Mouse (Mus musculus): ENCODE results near the gene Rnf213. TPM values are rescaled to one million over a fixed set of nuclear protein-coding genes. Genes with fewer than 3 reads are reported as not detected.

Rnf213 gene
- total RNA-seq, 2 experiments from 2014 or later: 2.9 TPM

DNA sequence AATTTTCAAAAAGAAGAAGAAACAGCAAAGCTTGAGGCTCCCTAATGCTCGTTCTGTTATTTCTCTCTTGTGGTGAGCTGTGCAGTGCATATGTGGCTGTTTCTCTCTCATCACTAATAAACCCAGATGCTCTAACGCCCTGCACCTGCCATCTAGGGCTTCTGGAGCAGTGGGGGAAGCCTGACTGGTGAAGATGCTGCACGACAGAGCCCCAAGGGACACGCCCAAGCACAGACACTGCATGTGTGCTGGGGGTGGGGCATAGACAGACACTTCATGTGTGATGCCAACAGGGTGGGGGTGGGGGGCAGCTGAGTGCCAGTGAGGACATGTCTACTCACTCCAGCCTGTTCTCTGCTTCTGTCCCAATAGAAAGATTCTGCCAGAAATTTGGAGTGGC is 41.4 kb downstream of the Rnf213 start:
- no peak for DNase-seq
- intact Hi-C loops (cut with DNase I): no loop called here

DNA sequence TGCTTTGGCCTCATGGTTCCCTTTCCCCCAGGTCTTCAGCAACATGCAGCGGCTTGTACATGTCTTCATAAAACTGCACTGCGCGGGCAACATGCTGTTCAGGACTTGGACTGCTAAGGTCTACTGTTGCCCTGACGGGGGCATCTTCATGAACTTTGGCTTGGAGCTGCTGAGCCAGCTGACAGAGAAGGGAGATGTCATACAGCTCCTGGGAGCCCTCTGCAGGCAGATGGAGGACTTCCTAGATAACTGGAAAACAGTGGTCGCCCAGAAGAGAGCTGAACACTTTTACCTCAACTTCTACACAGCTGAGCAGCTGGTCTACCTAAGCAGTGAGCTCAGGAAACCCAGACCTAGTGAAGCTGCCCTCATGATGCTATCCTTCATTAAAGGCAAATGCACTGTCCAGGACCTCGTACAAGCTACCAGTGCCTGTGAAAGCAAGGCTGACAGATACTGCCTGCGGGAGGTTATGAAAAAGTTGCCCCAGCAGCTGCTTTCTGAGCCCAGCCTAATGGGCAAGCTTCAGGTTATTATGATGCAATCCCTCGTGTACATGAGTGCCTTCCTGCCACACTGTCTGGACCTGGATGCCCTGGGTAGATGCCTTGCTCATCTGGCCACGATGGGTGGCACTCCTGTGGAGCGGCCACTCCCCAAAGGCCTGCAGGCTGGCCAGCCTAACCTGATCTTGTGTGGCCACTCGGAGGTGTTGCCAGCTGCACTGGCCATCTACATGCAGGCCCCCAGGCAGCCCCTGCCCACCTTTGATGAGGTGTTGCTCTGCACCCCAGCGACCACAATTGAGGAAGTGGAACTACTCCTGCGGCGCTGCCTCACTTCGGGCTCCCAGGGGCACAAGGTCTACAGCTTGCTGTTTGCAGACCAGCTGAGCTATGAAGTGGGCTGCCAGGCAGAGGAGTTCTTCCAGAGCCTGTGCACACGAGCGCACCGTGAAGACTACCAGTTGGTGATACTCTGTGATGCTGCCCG is 43.3 kb downstream of the Rnf213 start:
- intact Hi-C loops (cut with DNase I): no loop called here
- DNase-seq: peak; percentile 24

DNA sequence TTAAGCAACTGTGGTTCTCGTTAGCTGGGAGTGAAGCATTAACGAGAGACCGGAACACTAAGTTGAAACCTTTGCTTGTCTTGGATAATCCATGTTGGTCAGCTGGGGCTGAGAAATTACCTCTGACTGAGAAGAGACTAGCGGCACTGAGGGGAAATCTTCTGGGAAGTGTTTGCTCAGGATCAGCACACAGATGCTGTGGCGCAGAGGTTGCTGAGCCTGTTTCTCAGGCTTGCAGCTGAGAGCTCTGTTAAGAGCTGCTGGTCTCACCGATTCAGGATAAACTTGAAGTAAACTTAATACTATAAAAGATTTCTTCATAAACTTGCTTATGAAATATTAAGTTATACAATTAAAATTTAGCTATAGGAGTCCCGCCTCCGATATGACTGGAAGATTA is 45.9 kb downstream of the Rnf213 start:
- intact Hi-C loops (cut with DNase I): no loop called here
- DNase-seq: no peak

DNA sequence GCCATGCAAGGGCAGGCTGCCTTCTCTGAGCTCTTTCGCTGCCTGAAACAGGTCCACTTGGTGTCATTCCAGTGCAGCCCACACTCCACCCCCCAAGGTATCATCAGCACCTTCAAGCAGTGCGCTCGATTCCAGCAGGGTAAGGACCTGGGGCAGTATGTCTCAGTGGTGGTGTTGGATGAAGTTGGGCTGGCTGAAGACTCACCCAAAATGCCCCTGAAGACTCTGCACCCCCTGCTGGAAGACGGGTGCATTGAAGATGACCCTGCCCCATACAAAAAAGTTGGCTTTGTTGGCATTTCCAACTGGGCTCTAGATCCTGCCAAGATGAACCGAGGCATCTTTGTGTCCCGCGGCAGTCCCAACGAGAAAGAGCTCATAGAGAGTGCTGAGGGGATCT is 49.3 kb downstream of the Rnf213 start:
- no peak for DNase-seq
- intact Hi-C loops (cut with DNase I): loop anchor here (10.0 kb wide), 1 partner anchor 117 kb away; no protein-coding TSS in a partner anchor

DNA sequence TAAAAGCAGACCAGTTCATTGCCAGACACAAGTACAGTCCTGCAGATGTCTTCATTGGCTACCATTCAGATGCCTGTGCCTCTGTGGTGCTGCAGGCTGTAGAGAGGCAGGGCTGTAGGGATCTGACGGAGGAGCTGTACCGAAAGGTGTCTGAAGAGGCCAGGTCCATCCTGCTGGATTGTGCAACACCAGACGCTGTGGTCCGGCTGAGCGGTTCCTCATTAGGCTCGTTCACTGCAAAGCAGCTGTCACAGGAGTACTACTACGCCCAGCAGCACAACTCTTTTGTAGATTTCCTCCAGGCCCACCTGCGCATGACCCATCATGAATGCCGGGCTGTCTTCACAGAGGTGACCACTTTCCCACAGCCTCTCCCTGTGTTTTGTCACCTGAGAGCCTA is 50.5 kb downstream of the Rnf213 start:
- no peak for DNase-seq
- intact Hi-C loops (cut with DNase I): loop anchor here (10.0 kb wide), 1 partner anchor 119 kb away; no protein-coding TSS in a partner anchor

DNA sequence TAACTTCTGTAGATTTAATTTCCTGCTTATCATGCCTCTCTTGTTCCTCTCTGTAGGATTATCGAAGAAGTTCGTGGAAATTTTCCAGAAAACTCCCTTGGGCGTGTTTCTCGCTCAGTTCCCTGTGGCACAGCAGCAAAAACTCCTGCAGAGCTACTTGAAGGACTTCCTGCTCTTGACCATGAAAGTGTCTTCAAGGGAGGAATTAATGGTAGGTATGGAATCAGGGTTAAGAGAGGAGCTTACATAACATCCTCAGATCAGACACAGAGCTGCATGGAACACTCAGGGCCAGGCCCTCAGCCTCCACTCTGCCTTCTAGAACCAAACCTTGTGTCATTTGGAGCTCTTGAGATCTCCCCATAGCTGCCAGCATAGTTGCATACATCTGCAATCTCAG is 63.2 kb downstream of the Rnf213 start:
- DNase-seq: no peak
- intact Hi-C loops (cut with DNase I): no loop called here

DNA sequence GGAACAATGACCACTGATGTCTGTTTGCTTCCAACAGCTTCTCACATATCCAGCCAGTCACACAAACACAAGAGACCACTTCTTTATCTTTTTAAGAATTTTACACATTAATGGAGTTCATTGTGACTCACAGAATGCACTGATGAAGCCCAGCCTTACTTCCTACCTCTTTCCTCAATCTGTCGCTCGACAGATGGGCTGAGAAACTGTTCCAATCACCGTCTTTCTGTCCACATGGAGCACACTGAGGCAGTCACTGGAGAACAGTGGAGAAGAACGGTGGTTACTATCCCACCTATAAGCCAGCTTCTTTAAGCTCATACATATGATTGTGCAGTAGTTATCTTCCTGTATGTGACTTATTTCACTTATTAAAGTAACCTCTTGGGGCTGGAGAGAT is 85.0 kb downstream of the Rnf213 start:
- DNase-seq: no peak
- intact Hi-C loops (cut with DNase I): no loop called here

DNA sequence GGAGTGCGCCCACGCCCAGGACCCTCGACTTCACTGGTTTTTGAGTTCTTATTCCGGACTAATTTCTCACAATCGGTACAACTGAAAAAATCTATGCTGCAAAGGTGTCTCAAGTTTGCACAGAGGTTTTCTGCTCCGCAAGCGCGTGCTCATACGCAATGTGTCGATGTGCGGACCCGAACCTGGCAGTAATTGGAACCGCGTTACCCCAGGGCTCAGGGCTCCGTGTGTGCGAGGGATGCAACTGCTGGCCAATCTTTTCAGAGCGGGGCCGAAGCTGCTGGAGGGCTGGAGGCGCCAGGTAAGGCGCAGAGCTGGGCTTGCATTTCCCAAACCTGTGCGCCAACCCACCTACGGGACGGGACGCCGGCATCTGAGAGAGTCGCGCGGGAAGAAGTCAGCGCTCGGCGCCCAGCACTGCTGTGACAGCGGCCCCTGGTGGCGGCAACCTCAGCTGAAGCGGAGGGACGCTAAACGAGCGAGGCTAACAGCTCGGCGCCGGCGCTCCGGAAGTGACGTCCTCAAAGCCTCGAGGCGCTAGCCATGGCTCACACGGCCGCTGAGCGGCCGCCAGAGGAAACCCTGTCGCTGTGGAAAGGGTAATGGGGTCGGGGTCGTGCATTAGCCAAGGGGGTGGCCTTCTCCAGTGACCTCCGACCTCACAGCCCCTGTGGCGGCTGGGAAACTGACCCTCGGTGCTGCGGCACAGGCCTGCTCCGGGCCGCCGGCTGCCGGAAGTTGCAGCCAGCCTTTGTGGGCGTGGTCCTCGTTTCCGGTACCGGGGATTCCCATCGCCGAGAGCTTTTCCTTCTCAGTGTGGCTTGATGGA is 98.2 kb downstream of the Rnf213 start, which contains the start of gene Endov:
Endov (plus strand) TSS at position 487 of the 829 bp plus-strand sequence.
- intact Hi-C loops (cut with DNase I): no loop called here
- peak; percentile 99 for DNase-seq

DNA sequence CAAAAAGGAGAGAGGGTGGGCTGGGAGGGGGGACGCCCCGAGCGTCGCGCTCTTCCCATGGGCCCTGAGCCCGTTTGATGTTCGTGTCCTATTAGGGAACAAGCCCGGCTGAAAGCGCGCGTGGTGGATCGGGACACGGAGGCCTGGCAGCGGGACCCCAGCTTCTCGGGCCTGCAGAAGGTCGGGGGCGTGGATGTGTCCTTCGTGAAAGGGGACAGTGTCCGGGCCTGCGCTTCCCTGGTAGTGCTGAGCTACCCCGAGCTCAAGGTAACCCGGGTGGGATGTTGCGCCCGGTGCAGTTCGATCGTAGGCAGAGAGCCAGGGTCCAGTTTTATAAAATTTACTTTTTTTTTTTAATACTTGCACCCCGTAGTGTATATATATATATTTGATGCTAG is 98.8 kb downstream of the Rnf213 start:
- intact Hi-C loops (cut with DNase I): no loop called here
- DNase-seq: no peak

DNA sequence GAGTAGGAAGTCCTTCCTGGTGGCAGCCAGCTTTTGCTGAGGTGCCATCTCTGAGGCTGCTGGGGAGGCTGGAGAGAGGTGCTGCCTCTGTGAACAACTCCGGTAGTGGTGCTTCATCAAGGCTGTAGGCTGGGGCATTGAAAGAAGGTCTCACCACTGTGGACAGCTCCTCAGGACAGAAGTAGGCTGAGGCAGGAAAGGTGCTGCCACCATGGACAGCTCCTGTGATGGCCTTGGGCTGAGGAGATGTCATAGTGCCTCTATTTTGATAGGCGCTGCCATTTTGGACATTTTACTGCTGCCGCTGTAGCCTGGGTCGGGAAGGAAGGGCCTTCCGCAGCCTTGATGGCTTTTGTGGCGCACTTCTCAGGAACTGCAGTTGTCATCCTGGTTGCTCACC is 99.9 kb downstream of the Rnf213 start:
- intact Hi-C loops (cut with DNase I): no loop called here
- DNase-seq: no peak

DNA sequence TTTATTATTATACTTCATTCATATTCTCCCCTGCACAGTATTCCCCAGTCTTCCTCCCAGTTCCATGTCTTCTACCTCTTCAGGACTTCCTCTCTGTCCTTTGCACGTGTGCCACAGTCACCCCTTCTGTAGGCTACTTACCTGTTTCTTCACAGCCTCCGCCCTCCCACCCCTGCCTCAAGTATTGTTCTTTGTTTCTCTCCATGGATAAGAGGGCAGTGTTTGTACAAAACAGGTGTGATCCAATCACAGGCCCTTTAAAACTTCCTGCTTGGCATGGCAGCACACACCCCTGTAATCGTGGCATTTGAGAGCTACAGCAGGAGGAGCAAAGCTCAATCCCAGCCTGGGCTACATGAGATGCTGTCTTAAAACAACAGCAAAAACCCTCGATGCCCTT is 100.6 kb downstream of the Rnf213 start:
- intact Hi-C loops (cut with DNase I): no loop called here
- DNase-seq: no peak

DNA sequence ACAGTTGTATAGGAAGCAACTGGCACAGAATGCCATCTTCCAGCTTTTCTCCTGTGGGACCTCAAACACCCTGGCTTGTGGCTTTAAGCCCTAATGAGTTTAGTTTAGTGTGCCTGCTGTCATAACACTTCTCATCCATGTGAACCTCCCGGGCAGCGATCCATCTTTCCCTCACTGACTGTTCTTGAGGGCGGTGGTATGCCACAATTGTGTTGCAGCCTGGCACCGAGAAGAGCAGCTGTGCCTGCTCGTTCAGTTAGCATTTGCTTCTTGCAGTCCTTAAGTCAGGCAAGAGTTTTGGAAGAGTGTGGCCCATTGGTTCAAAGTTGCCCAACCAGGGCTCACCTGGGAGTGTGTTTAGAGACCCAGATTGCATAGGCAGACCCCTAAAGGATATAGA is 103.2 kb downstream of the Rnf213 start:
- peak; percentile 34 for DNase-seq
- intact Hi-C loops (cut with DNase I): no loop called here

DNA sequence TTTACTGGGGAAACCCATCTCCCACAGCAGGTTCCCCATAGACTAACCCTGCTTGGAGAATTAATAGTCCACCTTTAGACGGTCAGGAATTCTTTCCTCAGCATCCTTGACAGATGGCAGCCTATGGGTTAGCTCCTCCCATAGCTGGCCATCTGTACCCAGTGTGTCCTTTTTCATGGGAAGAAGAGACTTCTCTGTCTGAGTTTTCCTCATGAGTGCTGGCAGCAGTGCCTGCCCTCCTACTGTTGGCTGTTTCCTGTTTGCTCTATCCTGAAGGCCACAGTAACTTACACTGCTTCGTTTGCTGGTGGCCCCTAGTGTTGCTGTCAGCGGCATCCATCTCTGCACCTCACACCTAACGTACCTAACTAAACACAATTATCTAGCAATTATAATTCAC is 104.6 kb downstream of the Rnf213 start:
- DNase-seq: no peak
- intact Hi-C loops (cut with DNase I): no loop called here

DNA sequence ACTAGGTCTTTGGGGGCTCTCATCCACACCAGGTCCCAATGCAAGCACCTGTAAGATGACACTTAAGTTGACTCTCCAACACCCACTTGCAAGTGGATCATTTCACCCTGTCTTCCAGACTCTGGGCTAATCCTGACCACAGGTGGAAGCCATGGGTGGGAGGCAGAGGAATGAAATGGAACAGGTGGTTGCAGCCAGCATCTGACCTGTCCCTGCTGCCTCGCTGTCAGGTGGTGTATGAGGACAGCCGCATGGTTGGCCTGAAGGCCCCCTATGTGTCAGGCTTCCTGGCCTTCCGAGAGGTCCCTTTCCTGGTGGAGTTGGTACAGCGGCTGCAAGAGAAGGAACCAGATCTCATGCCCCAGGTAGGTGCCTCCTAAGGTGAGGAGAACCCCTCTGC is 106.4 kb downstream of the Rnf213 start:
- intact Hi-C loops (cut with DNase I): no loop called here
- no peak for DNase-seq

DNA sequence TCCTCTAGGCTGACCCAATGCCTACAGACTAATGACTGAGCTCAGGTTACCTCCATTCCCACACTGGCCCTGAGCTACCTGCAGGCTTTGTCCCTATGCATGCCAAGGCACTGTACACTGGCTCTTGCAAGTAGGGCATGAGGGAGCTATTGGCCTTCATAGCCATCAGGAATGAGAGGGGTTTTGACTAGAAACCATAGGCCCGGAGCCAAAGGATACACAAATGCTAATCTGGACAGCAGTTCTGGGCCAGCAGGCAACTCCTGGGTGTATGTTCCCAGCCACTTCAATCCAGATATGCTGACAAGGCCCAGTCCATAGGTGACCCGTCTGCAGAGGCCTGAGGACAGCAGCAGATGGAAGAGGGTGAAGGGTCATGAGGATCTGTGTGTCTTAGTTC is 107.1 kb downstream of the Rnf213 start:
- peak; percentile 38 for DNase-seq
- intact Hi-C loops (cut with DNase I): no loop called here

DNA sequence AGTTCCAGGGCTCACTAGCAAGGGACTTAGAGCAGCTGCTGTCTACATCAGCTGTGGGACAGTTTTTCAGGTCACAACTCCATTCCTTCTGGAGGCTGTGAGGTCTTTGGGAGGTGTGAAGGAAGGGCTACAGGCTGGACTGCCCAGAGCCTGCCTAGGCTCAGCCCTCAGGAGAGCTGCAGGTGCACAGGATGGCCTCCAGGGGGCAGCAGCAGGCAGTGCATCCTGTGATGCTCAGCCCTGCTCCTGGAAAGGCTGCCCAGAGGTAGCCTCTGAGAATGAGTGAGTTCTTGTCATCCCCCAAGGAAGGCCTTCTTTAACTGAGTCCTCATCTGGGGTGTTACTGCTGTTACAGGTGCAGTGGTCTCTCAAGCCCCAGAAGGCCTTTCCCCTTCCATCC is 110.8 kb downstream of the Rnf213 start:
- intact Hi-C loops (cut with DNase I): loop anchor here (2.0 kb wide), 1 partner anchor 401 kb away; no protein-coding TSS in a partner anchor
- DNase-seq: peak; percentile 81

DNA sequence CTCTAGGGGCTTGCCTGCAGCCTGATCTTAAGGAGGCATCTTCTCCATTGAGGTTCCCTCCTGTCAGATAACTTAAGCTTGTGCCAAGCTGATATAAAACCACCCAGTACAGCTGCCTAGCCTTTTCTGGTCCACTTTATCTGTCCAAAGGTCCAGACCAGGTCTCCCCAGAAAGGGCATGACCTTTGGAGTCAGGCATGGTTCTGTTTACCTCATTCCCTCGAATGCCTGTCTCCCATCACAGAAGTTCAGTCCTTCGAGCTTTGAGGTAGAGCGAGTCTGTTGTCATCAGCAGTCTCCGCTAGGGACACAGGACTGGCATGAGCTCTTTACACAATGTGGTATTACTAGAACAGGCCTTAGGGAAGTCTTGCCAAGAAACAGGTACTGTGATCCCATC is 113.5 kb downstream of the Rnf213 start:
- intact Hi-C loops (cut with DNase I): no loop called here
- no peak for DNase-seq

DNA sequence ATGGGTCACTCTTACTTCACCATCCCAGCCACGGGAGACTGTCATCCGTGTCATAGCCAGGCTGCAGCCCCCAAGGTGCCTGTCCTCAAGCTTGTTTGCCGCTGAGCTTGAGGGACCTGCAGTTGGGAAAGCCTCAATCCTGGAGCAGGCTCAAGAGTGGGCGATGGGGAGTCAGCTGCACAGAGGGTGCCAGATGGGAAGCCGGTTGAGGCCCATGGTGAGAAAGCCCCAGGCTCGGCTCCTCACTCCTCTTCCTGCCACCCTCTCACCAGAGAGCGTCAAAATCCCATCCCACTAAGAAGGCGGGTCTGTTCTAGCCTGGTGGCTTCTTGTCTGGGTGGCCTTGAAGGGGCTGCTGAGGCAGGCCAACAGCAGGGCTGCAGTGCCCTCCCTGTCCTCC is 114.9 kb downstream of the Rnf213 start:
- no peak for DNase-seq

DNA sequence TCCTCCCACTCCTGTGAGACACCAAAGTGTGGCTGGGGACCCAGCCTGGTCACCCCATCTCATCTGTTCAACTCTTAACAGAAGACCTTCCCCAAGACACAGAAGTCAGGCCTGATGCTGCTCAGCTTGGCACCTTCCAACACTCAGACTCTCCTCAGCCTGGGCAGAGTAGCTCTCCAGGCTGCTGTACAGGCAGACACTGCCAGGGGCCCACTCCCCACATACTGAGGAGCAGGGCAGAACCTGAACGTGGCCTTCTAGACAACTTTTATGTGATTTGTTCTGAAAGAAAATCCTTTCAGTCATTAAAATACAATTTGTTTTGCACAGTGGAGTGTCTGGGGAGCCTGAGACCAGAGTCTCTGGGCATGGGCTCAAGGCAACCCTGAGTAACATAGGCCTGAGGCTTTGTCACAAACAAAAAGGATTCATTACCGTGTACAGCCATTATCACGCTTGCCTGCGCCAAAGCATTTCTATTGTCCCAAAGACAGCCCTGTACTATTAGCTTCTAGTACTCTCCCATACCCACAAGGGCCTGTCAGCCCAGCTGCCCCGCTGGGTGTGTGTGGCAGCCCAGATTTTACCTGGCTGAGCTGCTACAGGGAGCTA is 116.4 kb downstream of the Rnf213 start:
- no peak for DNase-seq
- intact Hi-C loops (cut with DNase I): no loop called here

More for the DNA sequence above, 114.9 kb downstream of the Rnf213 start:
- intact Hi-C loops (cut with DNase I): no loop called here

DNA sequence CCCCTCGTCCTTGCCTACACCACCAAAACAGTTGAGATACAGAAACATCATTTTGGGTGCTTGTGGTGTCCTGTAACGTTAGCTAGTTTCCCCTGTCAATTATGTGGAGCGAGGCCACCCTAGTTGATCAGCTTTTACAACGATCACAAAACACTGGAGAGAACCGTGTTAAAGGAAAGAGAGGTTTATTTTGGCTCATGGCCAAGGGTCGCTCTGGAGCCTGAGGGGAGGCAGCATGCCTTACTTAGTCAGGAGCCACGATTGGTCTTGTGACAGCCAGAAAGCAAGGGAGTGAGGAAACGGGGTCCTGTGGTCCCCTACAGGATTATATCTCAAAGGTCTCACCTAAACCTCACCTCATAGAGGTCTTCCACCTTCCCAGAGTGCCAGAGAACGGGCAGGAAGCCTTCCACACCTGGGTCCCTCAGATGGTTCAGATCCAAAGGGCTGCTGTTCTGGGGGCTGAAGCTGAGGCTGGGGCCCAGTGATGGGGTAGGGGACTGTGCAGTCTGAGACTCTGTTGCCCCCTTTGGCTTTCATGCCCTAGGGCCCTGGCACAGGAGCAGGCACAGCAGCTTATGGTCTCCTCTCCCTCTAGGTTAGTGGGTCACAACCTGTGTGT is 120.2 kb downstream of the Rnf213 start:
- intact Hi-C loops (cut with DNase I): no loop called here
- DNase-seq: no peak
